Mouse (Mus musculus) hindbrain, embryonic 14.5 days (tissue): Measurements from ENCODE around the gene Gm17026. TPM values are rescaled to one million over a fixed set of nuclear protein-coding genes. Genes with fewer than 3 reads are reported as not detected.
"Not testable (repeated sequence)": the region's sequence is repeated elsewhere in the genome, so short reads cannot be mapped to it uniquely, and the experiment has no call there.

Source experiments
- ATAC-seq: fragments of 200-750 bp; cut with Nextera tagmentation; 2 replicates; pipeline ENCODE4 v1.8.0; 2017; ENCODE audit warnings: moderate number of reproducible peaks, mild to moderate bottlenecking, moderate TSS enrichment, moderate library complexity; ENCODE audit not compliant: low FRiP score
- DNase-seq: peaks from one replicate; pipeline ENCODE4 v3.0.0-alpha.2; 2015; ENCODE audit warnings: low spot score
- H3K27ac ChIP-seq: fragments of 300-500 bp; sonication (generic); 2 replicates; pipeline ENCODE4 v1.5.1; 2014; ENCODE audit warnings: mild to moderate bottlenecking, moderate library complexity
- H3K27me3 ChIP-seq: fragments of 300-500 bp; sonication (generic); 2 replicates; pipeline ENCODE4 v1.6.1; 2014; ENCODE audit warnings: mild to moderate bottlenecking, low read length, mixed read lengths; ENCODE audit not compliant: control insufficient read depth, insufficient read depth
- H3K36me3 ChIP-seq: fragments of 300-500 bp; sonication (generic); replicated peaks from 2 replicates; pipeline ENCODE4 v1.6.1; 2014; ENCODE audit not compliant: control insufficient read depth, insufficient read depth
- H3K4me1 ChIP-seq: fragments of 300-500 bp; sonication (generic); replicated peaks from 2 replicates; pipeline ENCODE4 v1.6.1; 2014; ENCODE audit warnings: antibody characterized with exemption, low read length, mixed read lengths; ENCODE audit not compliant: control insufficient read depth, insufficient read depth
- H3K4me2 ChIP-seq: fragments of 300-500 bp; sonication (generic); replicated peaks from 2 replicates; pipeline ENCODE4 v1.6.1; 2014; ENCODE audit warnings: mild to moderate bottlenecking, moderate library complexity
- H3K4me3 ChIP-seq: fragments of 300-500 bp; sonication (generic); replicated peaks from 2 replicates; pipeline ENCODE4 v1.5.1; 2014; ENCODE audit warnings: mild to moderate bottlenecking, low read length
- H3K9ac ChIP-seq: fragments of 300-500 bp; sonication (generic); 2 replicates; pipeline ENCODE4 v1.6.1; 2014
- H3K9me3 ChIP-seq: fragments of 300-500 bp; sonication (generic); 2 replicates; pipeline ENCODE4 v1.6.1; 2016; ENCODE audit warnings: low read length; ENCODE audit not compliant: control insufficient read depth
- WGBS: fragments of 180-500 bp; shearing (Covaris S2); extraction: QIAGEN DNeasy Blood & Tissue Kit; methylation state at CpG from one replicate; pipeline ENCODE4 v1.1.7; 2014; 5-methylcytosine and 5-hydroxymethylcytosine counted together
- microRNA-seq: library from miRNA; unstranded; fragments of <30 nt; microRNA quantifications from one replicate; pipeline ENCODE4, GENCODE M21; 2016
- polyA plus RNA-seq: library from polyadenylated mRNA; unstranded; fragments of >200 nt; fragmentation: Nextera tagmentation; extraction: Ambion mirVana; gene quantifications from 2 replicates; pipeline ENCODE4 v1.2.1, GENCODE M21; 2014

Gm17026 gene
- polyA plus RNA-seq = not detected in 2 replicates

- whole genome bisulfite sequencing = no CpG with 5 or more reads among the region's 3 CpGs
- H3K9me3 ChIP-seq, H3K27ac ChIP-seq, DNase-seq, H3K4me3 ChIP-seq, H3K4me1 ChIP-seq, H3K36me3 ChIP-seq, ATAC-seq, H3K27me3 ChIP-seq, H3K9ac ChIP-seq, H3K4me2 ChIP-seq: not testable (repeated sequence)
Measured at GRCm38 (mm10) chr14:42259948-42260347, at the start of gene Gm17026. Gene Gm17026, minus strand, starts transcription at chr14:42260048.

GRCm38 (mm10) chr14:42297258-42297657 lies 37.4 kb upstream of the Gm17026 start, which contains the start of gene Gm9611:
Gene Gm9611, minus strand, starts transcription at chr14:42297358.
- not testable (repeated sequence) for H3K27ac ChIP-seq, H3K4me2 ChIP-seq, ATAC-seq, H3K27me3 ChIP-seq, DNase-seq, H3K4me3 ChIP-seq, H3K36me3 ChIP-seq, H3K4me1 ChIP-seq, H3K9me3 ChIP-seq, H3K9ac ChIP-seq
- WGBS = 100% methylated on average over 1 of the region's 3 CpGs

- not testable (repeated sequence) for H3K27me3 ChIP-seq, H3K9me3 ChIP-seq, DNase-seq, H3K4me1 ChIP-seq, H3K27ac ChIP-seq, H3K4me2 ChIP-seq, H3K36me3 ChIP-seq, H3K9ac ChIP-seq, H3K4me3 ChIP-seq, ATAC-seq
- 75% methylated on average over 8 of the region's 10 CpGs for WGBS
Measured at GRCm38 (mm10) chr14:42216766-42217537, 42.9 kb downstream of the Gm17026 start.

Small RNA genes lying within 50 kb of the gene (microRNA-seq; reads per million reads assigned to microRNA genes)
- gene Gm25208 (not detected), gene Gm25892 (not detected)

Other genes starting within 250 kb of the Gm17026 start
- gene Gm7951, start 142.7 kb downstream of the Gm17026 start, polyA plus RNA-seq = not detected in 2 replicates
- not detected in 2 replicates for gene Gm17027, start 97.4 kb downstream of the Gm17026 start, polyA plus RNA-seq
- gene Gm3573, start 69.3 kb downstream of the Gm17026 start, polyA plus RNA-seq = not detected in 2 replicates
- not detected in 2 replicates for gene Gm9611, start 37.3 kb upstream of the Gm17026 start, polyA plus RNA-seq
- gene Gm7995, start 50.2 kb upstream of the Gm17026 start, polyA plus RNA-seq = not detected in 2 replicates
- gene Gm8005, start 179.6 kb upstream of the Gm17026 start, polyA plus RNA-seq = not detected in 2 replicates
- gene Gm8011, start 203.8 kb upstream of the Gm17026 start, polyA plus RNA-seq = not detected in 2 replicates
- not detected in 2 replicates for gene Gm8020, start 242.3 kb upstream of the Gm17026 start, polyA plus RNA-seq